Mouse (Mus musculus) hindlimb bud, embryonic 11.5 days (tissue): ENCODE data around the gene Myl12a.

Experiments used
- DNase-seq: peaks from one replicate; pipeline ENCODE4 v3.0.0-alpha.2; 2012; ENCODE audit warnings: low read depth, low spot score; ENCODE audit errors: extremely low spot score

Gene Myl12a

GRCm38 (mm10) chr17:70949171-70949570 is 53.5 kb downstream of the Myl12a start:
- DNase-seq: no peak

GRCm38 (mm10) chr17:70948721-70949120 is 54.0 kb downstream of the Myl12a start:
- DNase-seq: no peak

- no peak for DNase-seq
These were observed 58.9 kb downstream of the Myl12a start for GRCm38 (mm10) chr17:70943779-70944178.
